Mouse (Mus musculus): ENCODE results near the gene Unc5c. TPM values are rescaled to one million over a fixed set of nuclear protein-coding genes. Genes with fewer than 3 reads are reported as not detected.

Unc5c gene
- polyA plus RNA-seq, 1 experiment from 2014 or later = not detected

- Histone ChIP-seq H3K79me2 (ENCODE audit: inconsistent target) (no peaks in the 10 kb centered on the region), H3K36me3 (ENCODE audit: inconsistent target) (no peaks in the 10 kb centered on the region), H3K27ac (no peak overlapping the region), H3K4me3 (ENCODE audit: inconsistent target) (no peak overlapping the region)
- WGBS (ENCODE audit: missing documents) = 84% methylated on average over 4 of the region's 4 CpGs
Observed at GRCm38 (mm10) chr3:141748694-141749381, 283.8 kb downstream of the Unc5c start.

DNA sequence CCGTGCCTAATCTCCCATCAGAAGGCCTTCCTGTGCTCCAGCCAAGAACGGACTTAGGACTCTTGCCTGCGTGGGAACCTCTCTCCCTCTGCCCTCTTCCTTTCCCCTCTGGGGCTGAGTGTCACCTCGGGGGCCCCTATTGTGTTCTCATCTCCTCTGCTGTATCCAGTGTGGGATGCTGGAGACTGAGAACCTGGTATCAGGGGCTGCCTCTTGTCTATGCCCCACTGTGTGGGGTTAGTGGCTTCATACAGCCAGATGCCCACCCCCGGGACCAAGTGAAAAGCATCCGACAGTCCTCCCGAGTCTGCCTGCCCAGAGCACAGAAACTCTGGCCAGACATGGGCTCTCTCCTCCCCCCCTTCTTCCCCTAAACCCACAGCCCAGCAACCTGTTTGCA is 287.2 kb downstream of the Unc5c start:
- no peaks in the 10 kb centered on the region for H3K36me3 ChIP-seq (ENCODE audit: inconsistent target)
- no peak overlapping the region for H3K27ac ChIP-seq
- no peaks in the 10 kb centered on the region for H3K79me2 ChIP-seq (ENCODE audit: inconsistent target)
- WGBS (ENCODE audit: missing documents) = 87% methylated on average over 7 of the region's 7 CpGs
- no peak overlapping the region for H3K4me3 ChIP-seq (ENCODE audit: inconsistent target)

DNA sequence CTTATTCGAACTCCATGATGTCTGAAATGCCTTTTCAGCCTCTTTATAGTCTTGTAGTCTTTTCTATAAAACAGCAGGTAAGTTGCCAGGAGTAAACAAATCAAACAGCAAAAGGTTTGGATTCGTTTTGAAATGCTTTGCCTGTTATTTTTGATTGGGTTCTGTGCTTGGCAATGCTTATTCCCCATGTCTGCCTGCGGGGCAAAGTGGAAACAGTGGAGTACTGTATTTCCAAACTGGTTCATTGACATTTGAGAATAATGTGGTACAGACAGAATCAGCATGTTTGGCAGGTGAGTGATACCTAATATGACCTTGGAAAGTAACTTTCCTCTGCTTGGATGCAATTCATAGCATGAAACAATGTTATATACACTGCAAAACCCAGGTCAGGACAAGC is 292.2 kb downstream of the Unc5c start:
- WGBS (ENCODE audit: missing documents) = 75% methylated on average over 3 of the region's 3 CpGs

DNA sequence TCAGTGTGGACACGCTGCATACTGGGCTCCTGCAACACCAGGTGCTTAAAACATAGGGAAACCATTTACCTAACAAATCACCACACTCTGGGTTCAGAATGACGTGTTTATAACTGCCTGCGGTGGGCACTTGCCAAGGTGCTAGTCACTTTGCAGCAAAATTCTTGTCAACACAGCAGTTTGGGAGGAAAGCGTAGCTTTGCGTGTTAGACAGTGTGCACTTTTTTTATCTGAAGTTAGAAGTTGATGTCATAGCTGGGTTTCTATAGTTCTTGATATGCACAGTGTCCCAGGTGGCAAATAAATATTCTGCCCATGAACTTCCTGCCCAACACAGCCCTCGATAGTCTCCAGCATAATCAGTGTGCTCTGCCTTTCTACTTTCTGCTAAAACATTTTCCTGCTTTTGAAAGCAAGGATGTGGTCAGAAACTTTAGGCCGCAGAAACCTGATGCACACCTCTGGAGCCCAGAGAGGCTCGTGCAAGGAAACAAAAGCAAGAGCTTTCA is 313.4 kb downstream of the Unc5c start:
- H3K79me2 ChIP-seq (ENCODE audit: inconsistent target) = no peaks in the 10 kb centered on the region
- H3K36me3 ChIP-seq (ENCODE audit: inconsistent target) = no peaks in the 10 kb centered on the region
- H3K4me3 ChIP-seq (ENCODE audit: inconsistent target) = no peak overlapping the region
- 15% methylated on average over 8 of the region's 8 CpGs for WGBS (ENCODE audit: missing documents)
- H3K27ac ChIP-seq = no peak overlapping the region

More for the DNA sequence above, 292.2 kb downstream of the Unc5c start:
- Histone ChIP-seq H3K27ac (no peak overlapping the region), H3K36me3 (ENCODE audit: inconsistent target) (no peaks in the 10 kb centered on the region), H3K4me3 (ENCODE audit: inconsistent target) (no peak overlapping the region), H3K79me2 (ENCODE audit: inconsistent target) (no peaks in the 10 kb centered on the region)

GRCm38 (mm10) chr3:141779186-141779585 is 314.2 kb downstream of the Unc5c start:
- 36% methylated on average over 3 of the region's 3 CpGs for WGBS (ENCODE audit: missing documents)
- H3K36me3 ChIP-seq (ENCODE audit: inconsistent target) = no peaks in the 10 kb centered on the region
- H3K4me3 ChIP-seq (ENCODE audit: inconsistent target) = no peak overlapping the region
- H3K79me2 ChIP-seq (ENCODE audit: inconsistent target) = no peaks in the 10 kb centered on the region
- no peak overlapping the region for H3K27ac ChIP-seq

- H3K36me3 ChIP-seq (ENCODE audit: inconsistent target) = no peaks in the 10 kb centered on the region
- WGBS (ENCODE audit: missing documents) = 83% methylated on average over 4 of the region's 4 CpGs
- H3K4me3 ChIP-seq (ENCODE audit: inconsistent target) = no peak overlapping the region
- H3K79me2 ChIP-seq (ENCODE audit: inconsistent target) = no peaks in the 10 kb centered on the region
- H3K27ac ChIP-seq = no peak overlapping the region
Observed at GRCm38 (mm10) chr3:141782553-141782952, 317.5 kb downstream of the Unc5c start.

GRCm38 (mm10) chr3:141791026-141791780 is 326.2 kb downstream of the Unc5c start:
- no peaks in the 10 kb centered on the region for H3K79me2 ChIP-seq (ENCODE audit: inconsistent target)
- H3K36me3 ChIP-seq (ENCODE audit: inconsistent target) = no peaks in the 10 kb centered on the region
- no peak overlapping the region for H3K4me3 ChIP-seq (ENCODE audit: inconsistent target)
- no peak overlapping the region for H3K27ac ChIP-seq
- WGBS (ENCODE audit: missing documents) = 87% methylated on average over 8 of the region's 8 CpGs

DNA sequence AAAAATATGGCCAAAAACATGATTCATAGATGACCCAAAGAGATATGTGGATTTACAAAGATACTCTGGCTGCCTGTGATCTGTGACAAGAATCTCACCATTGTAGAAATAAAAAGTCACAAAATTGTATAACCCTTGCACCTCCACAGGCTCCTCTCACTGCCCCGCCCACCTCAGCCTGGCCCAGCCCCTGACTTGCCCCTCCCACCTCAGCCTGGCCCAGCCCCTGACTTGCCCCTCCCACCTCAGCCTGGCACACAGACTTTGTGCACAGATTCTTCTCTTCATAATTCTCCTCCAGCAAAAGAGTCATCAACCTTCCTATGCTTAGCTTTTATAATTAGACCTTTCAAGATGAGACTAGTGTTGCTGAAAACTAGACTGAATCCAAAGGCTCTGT is 327.1 kb downstream of the Unc5c start:
- no peak overlapping the region for H3K4me3 ChIP-seq (ENCODE audit: inconsistent target)
- H3K79me2 ChIP-seq (ENCODE audit: inconsistent target) = no peaks in the 10 kb centered on the region
- 76% methylated on average over 1 of the region's 1 CpGs for WGBS (ENCODE audit: missing documents)
- no peaks in the 10 kb centered on the region for H3K36me3 ChIP-seq (ENCODE audit: inconsistent target)
- H3K27ac ChIP-seq = no peak overlapping the region

GRCm38 (mm10) chr3:141793755-141794154 is 328.7 kb downstream of the Unc5c start:
- H3K36me3 ChIP-seq (ENCODE audit: inconsistent target) = no peaks in the 10 kb centered on the region
- WGBS (ENCODE audit: missing documents) = 90% methylated on average over 2 of the region's 2 CpGs

DNA sequence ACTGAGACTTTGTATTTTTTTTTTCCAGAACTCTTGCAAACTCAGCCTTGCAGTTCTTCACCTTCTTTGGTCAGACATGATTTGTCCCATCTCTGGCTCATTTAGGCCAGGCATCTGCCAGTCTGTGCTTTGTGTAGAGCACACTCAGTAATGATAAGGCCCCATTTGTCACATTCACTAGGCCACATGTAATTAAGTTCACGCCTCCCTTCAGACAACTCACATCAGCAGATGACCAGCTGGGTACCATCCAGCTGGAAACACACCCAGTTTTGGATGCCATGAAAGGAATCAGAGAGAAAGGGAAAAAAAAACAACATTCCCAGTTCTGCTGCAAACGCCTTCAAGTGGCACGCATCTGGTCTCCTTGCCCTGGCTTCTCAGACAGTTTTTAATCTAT is 329.4 kb downstream of the Unc5c start:
- H3K27ac ChIP-seq = no peak overlapping the region
- H3K79me2 ChIP-seq (ENCODE audit: inconsistent target) = no peaks in the 10 kb centered on the region
- no peaks in the 10 kb centered on the region for H3K36me3 ChIP-seq (ENCODE audit: inconsistent target)
- no peak overlapping the region for H3K4me3 ChIP-seq (ENCODE audit: inconsistent target)
- 97% methylated on average over 3 of the region's 3 CpGs for WGBS (ENCODE audit: missing documents)

More at GRCm38 (mm10) chr3:141793755-141794154, 328.7 kb downstream of the Unc5c start:
- Histone ChIP-seq H3K79me2 (ENCODE audit: inconsistent target) (no peaks in the 10 kb centered on the region), H3K4me3 (ENCODE audit: inconsistent target) (no peak overlapping the region), H3K27ac (no peak overlapping the region)

- Histone ChIP-seq H3K36me3 (ENCODE audit: inconsistent target) (no peaks in the 10 kb centered on the region), H3K4me3 (ENCODE audit: inconsistent target) (no peak overlapping the region), H3K79me2 (ENCODE audit: inconsistent target) (no peaks in the 10 kb centered on the region), H3K27ac (no peak overlapping the region)
Observed at GRCm38 (mm10) chr3:141797372-141797771, 332.4 kb downstream of the Unc5c start.

DNA sequence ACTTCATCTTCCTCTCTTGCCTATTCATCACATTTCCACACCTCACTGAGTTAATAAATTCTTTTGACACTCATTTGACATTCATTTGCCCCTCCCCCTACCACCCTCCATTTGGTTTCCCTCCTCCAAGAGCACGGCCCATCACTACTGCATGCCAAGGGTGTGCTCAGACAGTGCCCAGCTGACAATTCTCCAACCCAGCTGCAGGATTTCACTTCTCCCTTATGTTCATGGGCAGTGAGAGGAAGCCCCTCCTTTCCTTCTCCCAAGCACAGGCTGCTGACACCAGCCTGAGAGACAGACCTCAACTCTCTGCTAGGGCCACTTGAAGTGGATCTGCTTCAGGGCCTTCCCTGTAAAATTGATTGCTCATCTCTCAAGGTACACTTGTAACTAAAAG is 332.8 kb downstream of the Unc5c start:
- Histone ChIP-seq H3K27ac (no peak overlapping the region), H3K4me3 (ENCODE audit: inconsistent target) (no peak overlapping the region), H3K36me3 (ENCODE audit: inconsistent target) (no peaks in the 10 kb centered on the region), H3K79me2 (ENCODE audit: inconsistent target) (no peaks in the 10 kb centered on the region)
- 0% methylated on average over 1 of the region's 1 CpGs for WGBS (ENCODE audit: missing documents)

DNA sequence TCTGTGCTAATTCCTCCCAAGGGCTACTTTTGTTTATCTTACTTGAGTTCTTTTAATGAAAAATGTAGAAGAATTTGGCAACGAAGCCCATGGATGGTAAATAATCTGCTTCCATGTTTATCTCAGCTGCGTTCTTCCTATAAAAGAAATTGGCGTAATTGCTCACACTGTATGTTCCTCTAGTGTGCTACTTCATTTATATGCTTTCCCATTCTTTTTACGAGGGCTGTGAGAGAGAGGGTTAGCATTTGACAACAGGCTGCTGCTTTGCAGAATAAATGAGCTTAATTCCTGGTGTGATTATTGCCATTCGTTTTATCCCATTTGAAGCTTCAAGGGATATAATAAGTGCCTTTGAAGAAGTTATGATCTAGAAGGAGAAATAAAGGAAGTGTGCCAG is 339.1 kb downstream of the Unc5c start:
- 84% methylated on average over 5 of the region's 5 CpGs for WGBS (ENCODE audit: missing documents)
- Histone ChIP-seq H3K27ac (no peak overlapping the region), H3K36me3 (ENCODE audit: inconsistent target) (no peaks in the 10 kb centered on the region), H3K4me3 (ENCODE audit: inconsistent target) (no peak overlapping the region), H3K79me2 (ENCODE audit: inconsistent target) (no peaks in the 10 kb centered on the region)

GRCm38 (mm10) chr3:141809581-141809980 is 344.6 kb downstream of the Unc5c start:
- 78% methylated on average over 3 of the region's 3 CpGs for WGBS (ENCODE audit: missing documents)
- H3K4me3 ChIP-seq (ENCODE audit: inconsistent target) = no peak overlapping the region
- no peak overlapping the region for H3K27ac ChIP-seq
- H3K36me3 ChIP-seq (ENCODE audit: inconsistent target) = no peaks in the 10 kb centered on the region
- no peaks in the 10 kb centered on the region for H3K79me2 ChIP-seq (ENCODE audit: inconsistent target)

- 79% methylated on average over 7 of the region's 7 CpGs for WGBS (ENCODE audit: missing documents)
- Histone ChIP-seq H3K79me2 (ENCODE audit: inconsistent target) (no peaks in the 10 kb centered on the region), H3K36me3 (ENCODE audit: inconsistent target) (no peaks in the 10 kb centered on the region), H3K27ac (no peak overlapping the region), H3K4me3 (ENCODE audit: inconsistent target) (no peak overlapping the region)
Observed at GRCm38 (mm10) chr3:141810944-141811343, 345.9 kb downstream of the Unc5c start.

Data from macrophage (primary cell).